Mouse (Mus musculus) cortical plate, adult 2 months (tissue): Measurements from ENCODE around the gene Sorbs1.

Experiments used
- CTCF ChIP-seq: fragments of 200-500 bp; IDR thresholded peaks from 2 replicates; pipeline ENCODE4 v1.5.1; 2011; ENCODE audit warnings: mild to moderate bottlenecking, control low read depth, low read length; ENCODE audit not compliant: insufficient read depth; ENCODE audit errors: extremely low read depth
- POLR2A ChIP-seq: fragments of 200-500 bp; IDR thresholded peaks from 2 replicates; pipeline ENCODE4 v1.6.1; 2011; ENCODE audit warnings: mild to moderate bottlenecking, low read length, control low read depth; ENCODE audit not compliant: insufficient read depth; ENCODE audit errors: extremely low read depth

GRCm38 (mm10) chr19:40455248-40455647 is 58.3 kb downstream of the Sorbs1 start:
- no peak for TF ChIP-seq CTCF
- TF ChIP-seq POLR2A = no peak
